Mouse (Mus musculus): ENCODE data around the gene Bco1. TPM values are rescaled to one million over a fixed set of nuclear protein-coding genes. Genes with fewer than 3 reads are reported as not detected.

Bco1 gene
- polyA plus RNA-seq, 1 experiment from 2014 or later: 1.2 TPM

DNA sequence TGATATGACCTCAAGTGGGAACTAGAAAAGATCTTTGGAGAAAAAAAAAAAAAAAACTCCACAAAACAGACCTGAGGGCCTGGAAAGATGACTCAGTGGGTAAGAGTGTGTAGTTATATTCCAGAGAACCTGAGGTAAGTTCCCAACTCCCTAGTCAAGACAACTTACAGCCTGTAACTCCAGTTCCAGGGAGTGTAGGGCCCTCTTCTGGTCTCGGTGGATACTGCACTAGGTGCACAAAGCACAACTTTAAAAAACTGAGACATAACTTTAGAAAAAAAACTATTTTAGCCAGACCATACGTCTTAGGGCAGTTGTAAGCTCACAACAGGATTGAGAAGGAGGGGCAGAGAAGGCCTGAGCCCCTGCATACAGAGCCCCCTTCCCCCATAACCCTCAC, 82.4 kb downstream of the Bco1 start:
- WGBS: 80% methylated on average over 2 of the region's 2 CpGs
- no peak overlapping the region for H3K27ac ChIP-seq
- H3K27me3 ChIP-seq (replicated peaks): no peaks in the 10 kb centered on the region
- H3K4me2 ChIP-seq (replicated peaks): no peak overlapping the region
- H3K9me3 ChIP-seq: no peaks in the 10 kb centered on the region
- H3K4me3 ChIP-seq (replicated peaks): no peak overlapping the region
- H3K4me1 ChIP-seq (replicated peaks): no peaks in the 10 kb centered on the region
- ATAC-seq: no peak
- no peaks in the 10 kb centered on the region for H3K36me3 ChIP-seq
- no peak overlapping the region for H3K9ac ChIP-seq

DNA sequence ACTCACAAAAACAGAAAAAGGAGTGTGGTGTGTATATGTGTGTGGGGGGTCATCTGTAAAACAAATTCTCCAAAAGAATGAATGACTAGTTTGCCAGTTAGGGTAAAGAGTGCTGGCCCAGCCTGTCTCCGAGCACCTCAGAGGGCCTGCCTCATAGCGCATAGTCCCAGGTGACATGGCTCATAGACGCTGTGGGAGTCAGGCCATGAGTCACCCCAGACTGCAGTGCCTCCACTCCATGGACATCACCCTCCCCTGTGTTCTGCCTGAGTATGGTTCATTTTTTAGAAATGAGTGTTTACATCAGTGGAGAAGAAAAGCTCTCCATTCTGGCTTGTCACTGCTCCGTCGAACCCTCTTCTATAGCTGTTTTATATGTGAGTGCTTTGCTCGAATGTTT, 83.0 kb downstream of the Bco1 start:
- ATAC-seq: no peak
- no peak overlapping the region for H3K27ac ChIP-seq
- H3K4me3 ChIP-seq (replicated peaks): no peak overlapping the region

DNA sequence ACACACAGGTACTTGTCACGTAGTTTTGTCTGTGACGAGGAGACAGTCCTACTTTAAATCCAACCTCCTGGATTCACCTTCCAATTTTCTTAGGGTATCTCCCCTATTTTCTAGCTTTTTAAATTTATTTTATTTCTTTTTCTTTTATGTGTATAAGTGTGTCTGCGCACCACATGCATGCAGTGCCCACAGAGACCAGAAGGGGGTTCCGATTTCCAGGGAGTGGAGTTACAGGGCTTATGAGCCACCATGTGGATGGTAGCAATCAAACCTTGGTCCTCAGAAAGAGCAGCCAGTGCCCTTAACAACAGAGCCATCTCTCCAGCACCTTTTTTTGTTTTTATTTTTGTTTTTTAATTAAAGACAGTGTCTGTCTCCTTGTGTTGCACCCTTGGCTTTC, 87.1 kb downstream of the Bco1 start:
- 96% methylated on average over 4 of the region's 4 CpGs for WGBS
- Histone ChIP-seq H3K27me3 (replicated peaks) (no peaks in the 10 kb centered on the region), H3K4me3 (replicated peaks) (no peak overlapping the region), H3K27ac (no peak overlapping the region), H3K9ac (no peak overlapping the region), H3K36me3 (peaks cover 16% of the 10 kb centered on the region), H3K9me3 (no peaks in the 10 kb centered on the region), H3K4me1 (replicated peaks) (no peaks in the 10 kb centered on the region), H3K4me2 (replicated peaks) (no peak overlapping the region)
- ATAC-seq: no peak

More for the DNA sequence above, 83.0 kb downstream of the Bco1 start:
- no peak overlapping the region for H3K4me2 ChIP-seq (replicated peaks)
- H3K4me1 ChIP-seq (replicated peaks): no peaks in the 10 kb centered on the region
- H3K27me3 ChIP-seq (replicated peaks): no peaks in the 10 kb centered on the region
- no peak overlapping the region for H3K9ac ChIP-seq
- peaks cover 3% of the 10 kb centered on the region; the same call in 1 of the 2 replicates for H3K36me3 ChIP-seq
- 69% methylated on average over 6 of the region's 6 CpGs for WGBS
- no peaks in the 10 kb centered on the region for H3K9me3 ChIP-seq

Other genes starting within 250 kb of the Bco1 start
- 73.1 and 79.8 TPM in 2 replicates for gene Cmc2, start 174.4 kb upstream of the Bco1 start, polyA plus RNA-seq (2015; fragmentation: Nextera tagmentation; extraction: Ambion mirVana)
- gene Cenpn, start 174.1 kb upstream of the Bco1 start, polyA plus RNA-seq (2015; fragmentation: Nextera tagmentation; extraction: Ambion mirVana): 24.5 and 29.5 TPM in 2 replicates
- gene Atmin, start 152.5 kb upstream of the Bco1 start, polyA plus RNA-seq (2015; fragmentation: Nextera tagmentation; extraction: Ambion mirVana): 9.5 and 10.2 TPM in 2 replicates
- 1.2 and 1.3 TPM in 2 replicates for gene 1700030J22Rik, start 116.9 kb upstream of the Bco1 start, polyA plus RNA-seq (2015; fragmentation: Nextera tagmentation; extraction: Ambion mirVana)
- 165 and 181 TPM in 2 replicates for gene Gcsh, start 102.3 kb upstream of the Bco1 start, polyA plus RNA-seq (2015; fragmentation: Nextera tagmentation; extraction: Ambion mirVana)
- 0.21 TPM in 1 of 2 replicates, not detected in the other for gene Pkd1l2, start 13.4 kb upstream of the Bco1 start, polyA plus RNA-seq (2015; fragmentation: Nextera tagmentation; extraction: Ambion mirVana)
- gene Gan, start 62.3 kb downstream of the Bco1 start, polyA plus RNA-seq (2015; fragmentation: Nextera tagmentation; extraction: Ambion mirVana): 2.1 and 2.5 TPM in 2 replicates
- gene Cmip, start 161.2 kb downstream of the Bco1 start, polyA plus RNA-seq (2015; fragmentation: Nextera tagmentation; extraction: Ambion mirVana): 25.4 and 29.2 TPM in 2 replicates

Data from intestine, embryonic 15.5 days (tissue).